ENCODE assay signal across 8 mouse cellular contexts in genomic region chr14:79768996-79769395, GRCm38 (mm10). TPM values are rescaled to one million over a fixed set of nuclear protein-coding genes. Genes with fewer than 3 reads are reported as not detected.
A peak's percentile ranks its signal among the peaks of the same experiment; 100 is the strongest.
DNase-seq lines count a peak whose midpoint lies in the region; ATAC-seq and TF ChIP-seq lines count a peak whose summit lies in the region.

No protein-coding gene starts in this region.

- peak overlapping the region; percentile 6; the same call in 1 of the 2 replicates for H3K9ac ChIP-seq in embryonic facial prominence, embryonic 13.5 days
- H3K9ac ChIP-seq in intestine, postnatal 0 days (ENCODE audit: low read depth, low read length): no peak overlapping the region
- H3K9ac ChIP-seq in midbrain, postnatal 0 days (replicated peaks; ENCODE audit: low read length, poor library complexity, severe bottlenecking): peak overlapping the region; percentile 75

- WGBS in kidney, adult 2 months: 9% methylated on average over 30 of the region's 30 CpGs
- WGBS in embryonic facial prominence, embryonic 13.5 days: 5% methylated on average over 30 of the region's 30 CpGs
- 9% methylated on average over 30 of the region's 30 CpGs for WGBS in intestine, postnatal 0 days
- WGBS in midbrain, postnatal 0 days: under 1% methylated on average over 30 of the region's 30 CpGs

- no peak overlapping the region for H3K4me3 ChIP-seq in kidney, adult 2 months (ENCODE audit: insufficient read depth, low read depth, low read length)
- H3K4me3 ChIP-seq in embryonic facial prominence, embryonic 13.5 days: peak overlapping the region; percentile 46
- peak overlapping the region; percentile 13 for H3K4me3 ChIP-seq in intestine, postnatal 0 days (ENCODE audit: low read depth, low read length)
- peak overlapping the region; percentile 68 for H3K4me3 ChIP-seq in midbrain, postnatal 0 days (ENCODE audit: low read depth, low read length)

- no peak for ATAC-seq in embryonic facial prominence, embryonic 13.5 days (ENCODE audit: insufficient number of reproducible peaks, insufficient read depth, low FRiP score, low TSS enrichment, low read depth)
- no peak for ATAC-seq in intestine, postnatal 0 days
- no peak for ATAC-seq in midbrain, postnatal 0 days (ENCODE audit: low FRiP score)

- H3K4me2 ChIP-seq in embryonic facial prominence, embryonic 13.5 days: peak overlapping the region; percentile 73
- peak overlapping the region; percentile 30 for H3K4me2 ChIP-seq in intestine, postnatal 0 days (replicated peaks; ENCODE audit: low read depth)
- H3K4me2 ChIP-seq in midbrain, postnatal 0 days (ENCODE audit: low read depth, low read length, poor library complexity, severe bottlenecking): peak overlapping the region; percentile 72

- H3K27me3 ChIP-seq in kidney, adult 2 months (replicated peaks; ENCODE audit: control insufficient read depth, insufficient read depth, low read length): peaks cover 2% of the 10 kb centered on the region; the same call in 1 of the 2 replicates
- H3K27me3 ChIP-seq in embryonic facial prominence, embryonic 13.5 days: peaks cover 89% of the 10 kb centered on the region
- H3K27me3 ChIP-seq in intestine, postnatal 0 days (replicated peaks; ENCODE audit: control insufficient read depth, insufficient read depth, low read length): peaks cover 64% of the 10 kb centered on the region
- no peaks in the 10 kb centered on the region; the same call in 1 of the 2 replicates for H3K27me3 ChIP-seq in midbrain, postnatal 0 days (ENCODE audit: insufficient read depth, low read length)

- DNase-seq in kidney, adult 2 months: peak; percentile 39
- no peak for DNase-seq in kidney, adult 11 months
- peak; percentile 42 for DNase-seq in ZHBTc4 (ENCODE audit: low read depth, low spot score)
- DNase-seq in midbrain, postnatal 0 days (ENCODE audit: low spot score): peak; percentile 53
- no peak for DNase-seq in frontal cortex, postnatal 25 days (ENCODE audit: low spot score in 2 of 2)
- no peak for DNase-seq in lung, postnatal 14 days

- no peak overlapping the region for H3K27ac ChIP-seq in kidney, adult 2 months (ENCODE audit: insufficient read depth, low read depth, low read length)
- H3K27ac ChIP-seq in embryonic facial prominence, embryonic 13.5 days: no peak overlapping the region
- H3K27ac ChIP-seq in intestine, postnatal 0 days (ENCODE audit: low read depth, low read length): no peak overlapping the region
- peak overlapping the region; percentile 87 for H3K27ac ChIP-seq in midbrain, postnatal 0 days (ENCODE audit: low read depth, low read length)

- H3K9me3 ChIP-seq in embryonic facial prominence, embryonic 13.5 days: no peaks in the 10 kb centered on the region
- no peaks in the 10 kb centered on the region for H3K9me3 ChIP-seq in intestine, postnatal 0 days (ENCODE audit: control insufficient read depth)
- no peaks in the 10 kb centered on the region for H3K9me3 ChIP-seq in midbrain, postnatal 0 days (ENCODE audit: low read length)

- no peaks in the 10 kb centered on the region for H3K36me3 ChIP-seq in kidney, adult 2 months (ENCODE audit: control insufficient read depth, insufficient read depth, low read length)
- H3K36me3 ChIP-seq in embryonic facial prominence, embryonic 13.5 days: no peaks in the 10 kb centered on the region
- no peaks in the 10 kb centered on the region for H3K36me3 ChIP-seq in intestine, postnatal 0 days (ENCODE audit: control insufficient read depth, insufficient read depth)
- no peaks in the 10 kb centered on the region for H3K36me3 ChIP-seq in midbrain, postnatal 0 days (ENCODE audit: insufficient read depth, low read length)

- TF ChIP-seq CTCF in kidney, adult 2 months (conservative IDR thresholded peaks at IDR 0.05; ENCODE audit: insufficient read depth, insufficient read length, low read depth, low read length): no peak
- TF ChIP-seq CTCF in intestine, postnatal 0 days (IDR thresholded peaks at IDR 0.05; ENCODE audit: low read depth): 0 out of 2 replicates have a peak, but pooled peaks have one; percentile 21
- peak; percentile 59 for TF ChIP-seq CTCF in midbrain, postnatal 0 days (IDR thresholded peaks at IDR 0.05)

- no peak for TF ChIP-seq POLR2A in kidney, adult 2 months (IDR thresholded peaks at IDR 0.05; ENCODE audit: low read depth, low read length)

- H3K4me1 ChIP-seq in kidney, adult 2 months (ENCODE audit: control insufficient read depth, insufficient read depth, low read length): peaks cover 8% of the 10 kb centered on the region; the same call in 1 of the 2 replicates
- peaks cover 51% of the 10 kb centered on the region for H3K4me1 ChIP-seq in embryonic facial prominence, embryonic 13.5 days
- 0 out of 2 replicates have a peak, but pooled peaks cover 4% of the 10 kb centered on the region for H3K4me1 ChIP-seq in intestine, postnatal 0 days (replicated peaks; ENCODE audit: control insufficient read depth, insufficient read depth, low read length)
- H3K4me1 ChIP-seq in midbrain, postnatal 0 days (ENCODE audit: insufficient read depth, low read length): peaks cover 17% of the 10 kb centered on the region

RNA-seq across cellular contexts. Expression of gene Pcdh8, which starts 2.1 kb away (rescaled TPM):
- 0.06 and 0.10 TPM in 2 replicates for polyA plus RNA-seq in kidney, adult 2 months (2012; rRNA removed)
- 4.1 and 4.7 TPM in 2 replicates for polyA plus RNA-seq in embryonic facial prominence, embryonic 13.5 days (2015; fragmentation: Nextera tagmentation; extraction: Ambion mirVana)
- 0.34 and 0.40 TPM in 2 replicates for polyA plus RNA-seq in intestine, postnatal 0 days (2015; fragmentation: Nextera tagmentation; extraction: Ambion mirVana)
- 149 and 150 TPM in 2 replicates for total RNA-seq in midbrain, postnatal 0 days (2014; rRNA removed)
- polyA plus RNA-seq in midbrain, postnatal 0 days (2015; fragmentation: Nextera tagmentation; extraction: Ambion mirVana): 49.3 and 50.2 TPM in 2 replicates

Comparison
In these comparisons a context has a peak if more than half of its experiments do, and no peak if none do; other contexts are left out.
1. DNase-seq: peak in kidney, adult 2 months (single experiment), ZHBTc4 (single experiment) and midbrain, postnatal 0 days (single experiment); none in kidney, adult 11 months (single experiment), frontal cortex, postnatal 25 days (0 of 2) and lung, postnatal 14 days (single experiment).
2. Peak in every context shown above with its lines, with median percentiles within 50 percentile points of each other: H3K4me2 ChIP-seq.